Mouse (Mus musculus) right cerebral cortex, postnatal 10 days (tissue): Measurements from ENCODE around the gene Acsm1.
"Not testable (repeated sequence)": the region's sequence is repeated elsewhere in the genome, so short reads cannot be mapped to it uniquely, and the experiment has no call there.

Source experiments
- DNase-seq, 2 experiments: peaks; one replicate each; pipeline ENCODE4 v3.0.0; 2021; ENCODE audit warnings: low spot score in 2 of 2

The Acsm1 gene

DNA sequence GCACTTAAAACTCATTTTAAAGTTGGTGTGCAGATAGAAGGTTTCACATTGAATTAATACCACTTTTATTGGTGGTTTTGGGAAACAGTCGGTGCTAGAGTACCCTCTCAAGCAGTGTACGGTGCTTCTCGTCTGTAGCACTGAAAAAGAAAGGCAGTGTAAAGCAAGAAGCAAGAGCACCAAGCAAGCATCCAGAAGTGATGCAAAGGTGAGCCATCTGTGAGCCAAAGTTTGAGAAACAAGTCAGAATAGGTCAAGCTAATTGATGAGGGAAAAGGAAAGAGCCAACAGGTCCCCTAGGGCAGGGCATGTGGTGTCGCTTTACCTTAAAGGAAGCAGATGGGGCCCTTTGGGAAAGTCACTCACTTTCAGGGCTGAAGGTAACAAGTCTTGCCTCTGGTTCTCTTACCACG, at the start of gene Acsm1:
Gene Acsm1, plus strand, starts transcription at position 363 of the 413 bp plus-strand sequence.
- no peak for DNase-seq

GRCm38 (mm10) chr7:119559789-119560451, 46.9 kb upstream of the Acsm1 start:
- no peak for DNase-seq

GRCm38 (mm10) chr7:119560452-119560835, 46.4 kb upstream of the Acsm1 start:
- no peak for DNase-seq

GRCm38 (mm10) chr7:119561441-119561840, 45.4 kb upstream of the Acsm1 start:
- no peak for DNase-seq

DNA sequence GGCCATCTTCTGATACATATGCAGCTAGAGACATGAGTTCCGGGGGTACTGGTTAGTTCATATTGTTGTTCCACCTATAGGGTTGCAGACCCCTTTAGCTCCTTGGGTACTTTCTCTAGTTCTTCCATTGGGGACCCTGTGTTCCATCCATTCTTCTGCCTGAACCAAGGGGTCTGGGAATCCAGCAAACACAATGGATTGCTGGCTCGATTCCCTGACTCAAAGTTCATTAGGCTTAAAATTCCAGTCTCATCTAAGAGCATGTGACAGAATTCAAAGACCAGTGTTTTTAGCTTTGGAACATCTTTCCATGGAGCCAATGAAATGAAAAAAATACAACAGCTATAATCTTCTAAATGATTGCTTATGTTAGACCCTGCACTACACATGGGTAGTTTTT, 44.4 kb upstream of the Acsm1 start:
- not testable (repeated sequence) for DNase-seq

DNA sequence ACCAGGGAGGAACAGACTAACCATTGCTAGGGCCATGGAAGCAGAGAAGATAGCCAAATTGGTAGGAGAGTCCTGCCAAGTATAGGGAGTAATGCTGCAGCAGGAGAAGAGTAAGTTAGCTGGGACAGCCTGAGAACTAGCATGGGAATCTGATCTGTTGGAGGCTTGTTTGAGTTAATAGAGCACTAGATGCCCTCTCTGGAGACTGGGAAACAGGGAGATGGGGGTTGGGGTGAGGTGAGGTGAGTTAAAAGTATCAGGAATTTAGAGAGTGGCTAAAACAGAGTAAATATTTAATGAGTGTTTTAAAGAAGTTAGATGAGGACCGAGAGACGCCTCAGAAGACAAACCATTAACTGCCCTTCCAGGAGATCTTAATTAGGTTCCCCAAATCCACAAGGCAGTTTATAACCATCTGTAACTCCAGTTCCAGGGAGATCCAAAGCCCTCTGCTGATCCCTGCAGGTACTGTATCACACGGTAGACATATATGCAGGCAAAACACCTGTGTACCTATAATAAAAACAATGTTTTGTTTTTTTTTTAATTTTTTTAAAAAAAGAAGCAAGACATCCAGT, 12.2 kb upstream of the Acsm1 start:
- no peak for DNase-seq

- DNase-seq, result no peak
These were observed 11.5 kb upstream of the Acsm1 start for GRCm38 (mm10) chr7:119595306-119595705.

DNA sequence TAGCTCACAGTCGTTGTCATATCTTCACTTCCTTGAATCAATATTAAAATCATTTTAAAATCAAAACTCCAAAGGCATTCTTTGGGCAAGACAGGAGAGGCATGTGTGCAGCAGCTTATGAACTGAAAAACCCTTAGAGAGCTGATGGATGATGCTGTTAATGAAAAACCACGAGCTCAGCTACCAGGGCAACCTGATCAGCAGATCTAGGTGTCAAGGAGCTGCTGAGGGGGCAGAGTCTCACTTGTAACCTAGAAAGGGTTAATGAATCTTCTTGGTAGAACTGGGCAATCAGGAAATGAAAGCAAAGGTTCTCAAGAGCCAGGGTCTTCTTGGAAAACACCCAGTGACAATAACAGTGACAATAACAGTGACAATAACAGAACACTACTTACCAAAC, 10.3 kb upstream of the Acsm1 start:
- no peak for DNase-seq

GRCm38 (mm10) chr7:119601195-119601953, 5.5 kb upstream of the Acsm1 start:
- DNase-seq, result no peak

DNA sequence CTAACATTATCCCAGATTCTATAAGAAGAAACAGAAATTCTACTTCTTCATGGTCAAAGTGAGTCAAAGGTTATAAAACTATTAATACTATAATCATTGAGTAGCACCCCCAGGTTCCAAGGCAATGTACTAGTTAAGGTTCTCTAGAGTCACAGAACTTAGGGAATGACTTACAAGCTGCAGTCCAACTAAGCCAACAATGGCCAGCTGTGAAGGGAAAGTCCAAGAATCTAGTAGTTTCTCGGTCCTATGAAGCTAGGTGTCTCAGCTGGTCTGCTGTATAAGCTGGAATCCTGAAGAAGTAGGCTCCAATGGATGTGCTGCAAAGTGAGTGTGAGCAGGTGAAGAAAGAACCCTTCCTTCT, 4.9 kb upstream of the Acsm1 start:
- DNase-seq, result no peak

DNA sequence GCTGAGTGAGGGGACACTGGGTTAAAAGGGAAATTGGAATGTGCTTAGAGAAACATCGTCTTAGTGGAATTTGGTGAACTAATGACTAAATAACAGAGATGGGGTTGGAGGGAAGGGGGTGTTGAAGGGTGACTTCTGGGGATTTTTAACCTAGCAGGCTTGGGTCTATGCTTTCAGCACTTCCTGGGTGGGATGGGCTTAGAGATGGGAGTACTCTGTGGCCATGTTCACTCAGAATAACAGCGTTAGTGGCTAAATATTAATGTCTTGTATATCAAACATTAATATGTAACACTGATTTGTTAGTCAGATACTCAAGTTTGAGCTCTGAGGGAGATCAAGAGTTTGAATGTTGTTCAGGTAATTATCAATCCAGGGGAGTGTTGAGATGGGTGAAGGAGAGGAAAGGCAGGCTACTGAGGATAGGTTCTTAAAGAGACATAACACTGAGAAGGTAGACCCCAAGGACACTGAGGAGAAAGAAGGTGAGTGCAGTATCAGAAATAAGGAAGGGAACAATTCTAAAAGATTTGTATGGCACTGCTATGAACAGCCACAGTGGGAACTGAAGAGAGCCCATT, 1.8 kb upstream of the Acsm1 start:
- DNase-seq, result no peak

- no peak for DNase-seq
These were observed 731 bp upstream of the Acsm1 start for GRCm38 (mm10) chr7:119605926-119606663.

GRCm38 (mm10) chr7:119607796-119608515, 1.1 kb downstream of the Acsm1 start:
- no peak for DNase-seq

DNA sequence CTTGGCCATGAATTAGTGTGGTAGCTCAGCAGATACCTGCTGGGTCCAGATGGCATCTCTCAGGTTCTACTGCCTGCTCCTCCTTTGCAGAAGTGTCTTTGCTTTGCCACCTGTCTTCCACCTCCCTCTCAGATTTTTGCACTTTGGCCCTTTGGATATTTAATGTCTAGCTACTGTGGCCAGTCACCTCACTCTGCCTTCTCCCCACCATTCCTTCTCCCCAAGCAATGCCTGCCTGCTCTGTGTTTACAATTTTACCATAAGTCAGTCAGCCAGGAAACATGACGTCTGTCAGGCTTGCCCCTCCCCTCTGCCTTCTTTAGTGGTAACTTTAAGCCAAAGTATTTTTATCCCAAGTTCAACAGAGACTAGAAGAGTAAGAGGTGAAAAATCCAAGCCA, 9.7 kb downstream of the Acsm1 start:
- DNase-seq, result no peak

- DNase-seq, result no peak
These were observed 10.8 kb downstream of the Acsm1 start for GRCm38 (mm10) chr7:119617593-119617992.

- no peak for DNase-seq
These were observed 11.5 kb downstream of the Acsm1 start for GRCm38 (mm10) chr7:119618209-119618935.

GRCm38 (mm10) chr7:119620157-119620556, 13.3 kb downstream of the Acsm1 start:
- DNase-seq, result no peak

GRCm38 (mm10) chr7:119638773-119639172, 31.9 kb downstream of the Acsm1 start:
- DNase-seq, result no peak

- DNase-seq, result no peak
These were observed 35.5 kb downstream of the Acsm1 start for GRCm38 (mm10) chr7:119642307-119642706.

DNA sequence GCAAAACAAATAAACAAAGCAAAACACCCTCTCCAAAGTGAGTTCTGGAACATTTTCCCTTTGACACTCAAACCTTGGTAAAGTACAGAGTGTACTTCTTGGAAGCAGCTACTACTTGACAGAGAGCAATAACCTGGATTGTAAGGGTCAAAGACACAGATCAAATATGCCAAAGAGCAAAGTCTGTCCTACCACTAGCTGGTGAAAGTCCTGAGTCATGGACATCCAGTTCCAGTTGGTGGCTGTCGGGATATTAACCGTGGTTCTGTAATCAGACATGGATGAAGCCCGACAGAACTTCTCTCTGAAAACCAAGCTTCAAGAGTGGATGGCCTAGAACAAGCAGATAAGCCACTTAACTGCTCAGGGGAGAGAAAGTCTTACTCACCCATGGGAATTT, 61.1 kb downstream of the Acsm1 start:
- no peak for DNase-seq

DNA sequence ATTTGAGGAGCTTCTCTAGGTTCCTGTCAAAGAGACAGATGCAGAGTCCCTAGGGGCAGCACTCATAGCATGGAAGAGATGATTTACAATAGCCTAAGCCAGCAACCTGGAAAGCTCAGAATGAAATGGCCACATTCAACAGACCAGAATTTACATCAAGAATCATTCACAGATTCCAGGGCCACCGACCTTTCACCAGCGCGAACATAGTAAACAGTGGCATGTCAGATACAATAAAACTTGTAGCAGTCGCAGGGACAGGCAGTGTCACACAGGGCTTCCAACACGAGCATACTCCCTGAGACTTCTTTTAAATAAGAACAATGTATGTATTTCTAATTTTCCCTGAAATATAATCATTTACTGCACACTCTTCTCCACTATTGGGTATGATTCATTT, 63.6 kb downstream of the Acsm1 start:
- no peak for DNase-seq
